Mouse (Mus musculus) gastrocnemius, postnatal 14 days (tissue): Measurements from ENCODE around the gene Glt1d1. TPM values are rescaled to one million over a fixed set of nuclear protein-coding genes. Genes with fewer than 3 reads are reported as not detected.
A peak's percentile ranks its signal among the peaks of the same experiment; 100 is the strongest.
"Not testable (repeated sequence)": the region's sequence is repeated elsewhere in the genome, so short reads cannot be mapped to it uniquely, and the experiment has no call there.

Experiments
- DNase-seq: peaks from one replicate; pipeline ENCODE4 v3.0.0; 2021; ENCODE audit warnings: mixed read lengths
- intact Hi-C: fragments of 180-260 bp; cut with DNase I; formaldehyde crosslinking; loops from one replicate; pipeline ENCODE4 v1.15.1; 2025; ENCODE audit warnings: low total_unique reads
- total RNA-seq, 2 experiments: library from RNA; stranded (reverse); gene quantifications; 2 replicates each; pipeline ENCODE4 v1.2.3; 2021

Gene Glt1d1
- total RNA-seq, 2 experiments from 2014 or later: not detected

GRCm38 (mm10) chr5:127691085-127691484 lies 59.0 kb downstream of the Glt1d1 start:
- intact Hi-C loops: no loop called here
- no peak for DNase-seq

- intact Hi-C loops: no loop called here
- DNase-seq: no peak
Observed at GRCm38 (mm10) chr5:127691581-127691980, 59.5 kb downstream of the Glt1d1 start.

- intact Hi-C loops: no loop called here
- DNase-seq: no peak
Observed at GRCm38 (mm10) chr5:127695898-127696297, 63.8 kb downstream of the Glt1d1 start.

- no peak for DNase-seq
- intact Hi-C loops: no loop called here
Observed at GRCm38 (mm10) chr5:127696602-127697001, 64.5 kb downstream of the Glt1d1 start.

- intact Hi-C loops: no loop called here
- DNase-seq: no peak
Observed at GRCm38 (mm10) chr5:127698525-127698924, 66.5 kb downstream of the Glt1d1 start.

GRCm38 (mm10) chr5:127699679-127700078 lies 67.6 kb downstream of the Glt1d1 start:
- intact Hi-C loops: no loop called here

GRCm38 (mm10) chr5:127700156-127700555 lies 68.1 kb downstream of the Glt1d1 start:
- no peak for DNase-seq
- intact Hi-C loops: no loop called here

More at GRCm38 (mm10) chr5:127699679-127700078, 67.6 kb downstream of the Glt1d1 start:
- DNase-seq: no peak

- intact Hi-C loops: no loop called here
- DNase-seq: no peak
Observed at GRCm38 (mm10) chr5:127703609-127704180, 71.6 kb downstream of the Glt1d1 start.

- intact Hi-C loops: no loop called here
- no peak for DNase-seq
Observed at GRCm38 (mm10) chr5:127705225-127705624, 73.2 kb downstream of the Glt1d1 start.

- no peak for DNase-seq
- intact Hi-C loops: no loop called here
Observed at GRCm38 (mm10) chr5:127705976-127706375, 73.9 kb downstream of the Glt1d1 start.

- intact Hi-C loops: no loop called here
- no peak for DNase-seq
Observed at GRCm38 (mm10) chr5:127708143-127708542, 76.1 kb downstream of the Glt1d1 start.

GRCm38 (mm10) chr5:127714783-127715704 lies 83.0 kb downstream of the Glt1d1 start:
- no peak for DNase-seq
- intact Hi-C loops: no loop called here

GRCm38 (mm10) chr5:127720591-127721379 lies 88.7 kb downstream of the Glt1d1 start:
- peak; percentile 14 for DNase-seq
- intact Hi-C loops: no loop called here

GRCm38 (mm10) chr5:127722171-127722570 lies 90.1 kb downstream of the Glt1d1 start:
- DNase-seq, intact Hi-C loops: not testable (repeated sequence)

GRCm38 (mm10) chr5:127730351-127730750 lies 98.3 kb downstream of the Glt1d1 start:
- intact Hi-C loops: no loop called here
- DNase-seq: no peak

GRCm38 (mm10) chr5:127741331-127741730 lies 109.3 kb downstream of the Glt1d1 start:
- no peak for DNase-seq
- intact Hi-C loops: no loop called here

- intact Hi-C loops, DNase-seq: not testable (repeated sequence)
Observed at GRCm38 (mm10) chr5:127749540-127749939, 117.5 kb downstream of the Glt1d1 start.

- intact Hi-C loops: no loop called here
- DNase-seq: no peak
Observed at GRCm38 (mm10) chr5:127751262-127751975, 119.4 kb downstream of the Glt1d1 start.

- no peak for DNase-seq
- intact Hi-C loops: no loop called here
Observed at GRCm38 (mm10) chr5:127755594-127755993, 123.5 kb downstream of the Glt1d1 start.
